Mouse (Mus musculus) MEL (cell line): ENCODE data around the gene Ndufs2.

Experiments used
- CTCF ChIP-seq, 3 experiments: IDR thresholded peaks in 2 of 3; conservative IDR thresholded peaks in 1 of 3; 2 replicates each; pipeline ENCODE4 v1.5.1; 2011 to 2012; ENCODE audit warnings: low read length in 3 of 3, low read depth in 2 of 3, mild to moderate bottlenecking in 2 of 3, improper control_type of control experiment in 1 of 3, inconsistent platforms in 1 of 3, mixed read lengths in 1 of 3, moderate library complexity in 1 of 3; ENCODE audit not compliant: control insufficient read depth in 1 of 3, insufficient read depth in 1 of 3, poor library complexity in 1 of 3, severe bottlenecking in 1 of 3
- HCFC1 ChIP-seq: IDR thresholded peaks from 2 replicates; pipeline ENCODE4 v1.6.1; 2012; ENCODE audit warnings: low read depth, mild to moderate bottlenecking, inconsistent platforms, low read length, improper control_type of control experiment, moderate library complexity
- MYB ChIP-seq: IDR thresholded peaks from 2 replicates; pipeline ENCODE4 v1.6.1; 2011; ENCODE audit warnings: mild to moderate bottlenecking, low read depth, low read length, improper control_type of control experiment
- POLR2A ChIP-seq, 2 experiments: IDR thresholded peaks; 2 replicates each; pipeline ENCODE4 v1.6.1; 2011 to 2012; ENCODE audit warnings: low read length in 2 of 2, mild to moderate bottlenecking in 2 of 2, control low read depth in 1 of 2, improper control_type of control experiment in 1 of 2, low read depth in 1 of 2, moderate library complexity in 1 of 2; ENCODE audit not compliant: control insufficient read depth in 1 of 2, insufficient read depth in 1 of 2, poor library complexity in 1 of 2
- POLR2AphosphoS2 ChIP-seq: IDR thresholded peaks from 2 replicates; pipeline ENCODE4 v1.6.1; 2011; ENCODE audit warnings: low read length, improper control_type of control experiment
- POLR2AphosphoS5 ChIP-seq: IDR thresholded peaks from 2 replicates; pipeline ENCODE4 v1.6.1; 2012; ENCODE audit warnings: low read depth, borderline replicate concordance, mild to moderate bottlenecking, inconsistent platforms, low read length, moderate library complexity, mixed read lengths
- ZMIZ1 ChIP-seq: IDR thresholded peaks from 2 replicates; pipeline ENCODE4 v1.6.1; 2012; ENCODE audit warnings: low read depth, mild to moderate bottlenecking, inconsistent platforms, low read length, improper control_type of control experiment, moderate library complexity
- ZNF384 ChIP-seq: IDR thresholded peaks from 2 replicates; pipeline ENCODE4 v1.6.1; 2012; ENCODE audit warnings: low read depth, mild to moderate bottlenecking, inconsistent platforms, low read length, improper control_type of control experiment

GRCm38 (mm10) chr1:171195046-171195822, 56.0 kb downstream of the Ndufs2 start:
- TF ChIP-seq ZNF384 (no peak), POLR2A (IDR thresholded peaks at IDR 0.05; ENCODE audit: control insufficient read depth in 1 of 2, insufficient read depth in 1 of 2, low read depth in 1 of 2, low read length in 2 of 2, poor library complexity in 1 of 2) (no peak), CTCF (IDR thresholded peaks at IDR 0.05 in 2 of 3, conservative IDR thresholded peaks at IDR 0.05 in 1 of 3; ENCODE audit: control insufficient read depth in 1 of 3, insufficient read depth in 1 of 3, low read depth in 2 of 3, low read length in 3 of 3, poor library complexity in 1 of 3, severe bottlenecking in 1 of 3) (no peak), MYB (no peak), POLR2AphosphoS5 (no peak), ZMIZ1 (no peak), POLR2AphosphoS2 (no peak), HCFC1 (no peak)
